ENCODE assay signal across 1 mouse cellular context in genomic region chr7:90144971-90145370, GRCm38 (mm10).
TF ChIP-seq lines count a peak whose summit lies in the region.

No protein-coding gene starts in this region.

TF ChIP-seq in CH12.LX, 34 proteins besides CTCF, POLR2A, EP300 and RAD21 (continued from another document):
- TF ChIP-seq TCF12 (IDR thresholded peaks at IDR 0.05; ENCODE audit: low read depth, low read length) (no peak), GABPA (IDR thresholded peaks at IDR 0.05; ENCODE audit: insufficient replicate concordance, low read depth, low read length) (no peak), MXI1 (IDR thresholded peaks at IDR 0.05; ENCODE audit: low read depth, low read length) (no peak), JUN (IDR thresholded peaks at IDR 0.05; ENCODE audit: insufficient read depth, low read depth, low read length) (no peak), SIN3A (IDR thresholded peaks at IDR 0.05; ENCODE audit: low read length) (no peak), IRF4 (IDR thresholded peaks at IDR 0.05; ENCODE audit: low read depth, low read length) (no peak), ZC3H11A (IDR thresholded peaks at IDR 0.05; ENCODE audit: low read depth, low read length) (no peak), UBTF (IDR thresholded peaks at IDR 0.05; ENCODE audit: low read depth, low read length) (no peak)
